Mouse (Mus musculus): ENCODE data around the gene Galnt9.

GRCm38 (mm10) chr5:110544691-110545069 lies 525 bp downstream of the Galnt9 start:
- no peak for TF ChIP-seq GATA1 (IDR thresholded peaks at IDR 0.05; ENCODE audit: borderline replicate concordance, low read length)
- TF ChIP-seq FLI1 (IDR thresholded peaks at IDR 0.05; ENCODE audit: low read length), result no peak

Data from megakaryocyte, embryonic 14.5 days (primary cell).